Mouse (Mus musculus): Measurements from ENCODE around the gene Eci3. TPM values are rescaled to one million over a fixed set of nuclear protein-coding genes. Genes with fewer than 3 reads are reported as not detected.

The Eci3 gene
- polyA plus RNA-seq, 1 experiment from 2014 or later, result 0.23 TPM

DNA sequence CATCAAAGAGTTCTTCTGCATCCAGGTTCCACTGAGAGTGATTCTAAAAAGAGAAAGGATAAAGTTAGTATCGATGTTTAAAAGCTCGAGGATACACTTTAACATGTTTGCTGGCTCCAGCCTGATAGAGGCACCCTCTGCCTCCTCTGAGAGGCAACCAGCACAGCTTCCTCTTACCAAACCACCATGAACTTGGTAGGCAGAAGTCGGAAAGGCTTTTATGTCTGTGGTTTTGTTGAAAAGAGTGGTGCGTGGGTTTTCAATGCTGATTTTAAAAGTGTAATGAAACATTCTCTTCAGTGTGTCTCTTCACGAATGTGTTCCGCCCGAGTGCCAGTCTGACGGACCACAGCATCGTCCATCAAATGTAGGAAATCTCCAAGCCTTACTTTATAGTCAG lies 49.0 kb downstream of the Eci3 start:
- no peaks in the 10 kb centered on the region for H3K27me3 ChIP-seq (replicated peaks; ENCODE audit: insufficient read depth, low read length)
- H3K27ac ChIP-seq (ENCODE audit: low read length), result no peak overlapping the region
- no peaks in the 10 kb centered on the region for H3K9me3 ChIP-seq (ENCODE audit: low read length)
- DNase-seq (ENCODE audit: low spot score), result no peak
- H3K4me3 ChIP-seq (ENCODE audit: low read depth, low read length), result no peak overlapping the region
- no peak for TF ChIP-seq EP300 (IDR thresholded peaks at IDR 0.05)
- no peak for TF ChIP-seq CTCF (IDR thresholded peaks at IDR 0.05)
- WGBS, result 80% methylated on average over 9 of the region's 9 CpGs
- no peaks in the 10 kb centered on the region for H3K36me3 ChIP-seq (ENCODE audit: insufficient read depth, low read length)
- no peak overlapping the region for H3K9ac ChIP-seq (replicated peaks; ENCODE audit: low read depth)
- H3K4me1 ChIP-seq (ENCODE audit: insufficient read depth, low read depth, low read length), result 0 out of 2 replicates have a peak, but pooled peaks cover 4% of the 10 kb centered on the region
- no peak for ATAC-seq
- H3K4me2 ChIP-seq (replicated peaks; ENCODE audit: low read depth, low read length), result no peak overlapping the region

Other genes starting within 250 kb of the Eci3 start
- 0.10 and 0.11 TPM in 2 replicates for gene Fam50b, start 229.0 kb downstream of the Eci3 start, polyA plus RNA-seq (2015; fragmentation: Nextera tagmentation; extraction: Ambion mirVana)
- gene Prpf4b, start 88.5 kb downstream of the Eci3 start, polyA plus RNA-seq (2015; fragmentation: Nextera tagmentation; extraction: Ambion mirVana), result 61.9 and 63.5 TPM in 2 replicates
- gene Fam217a, start 39.5 kb downstream of the Eci3 start, polyA plus RNA-seq (2015; fragmentation: Nextera tagmentation; extraction: Ambion mirVana), result 1.8 and 2.1 TPM in 2 replicates
- not detected in 2 replicates for gene 4933417A18Rik, start 39.4 kb downstream of the Eci3 start, polyA plus RNA-seq (2015; fragmentation: Nextera tagmentation; extraction: Ambion mirVana)
- gene Eci2, start 63.3 kb upstream of the Eci3 start, polyA plus RNA-seq (2015; fragmentation: Nextera tagmentation; extraction: Ambion mirVana), result 133 and 150 TPM in 2 replicates

All from lung, postnatal 0 days (tissue).